Mouse (Mus musculus) neural tube, embryonic 14.5 days (tissue): ENCODE measurements around the gene Stk11ip. TPM values are rescaled to one million over a fixed set of nuclear protein-coding genes. Genes with fewer than 3 reads are reported as not detected.
A peak's percentile ranks its signal among the peaks of the same experiment; 100 is the strongest.

ENCODE experiments used
- ATAC-seq: fragments of 200-750 bp; cut with Nextera tagmentation; 2 replicates; pipeline ENCODE4 v1.8.0; 2017; ENCODE audit warnings: low read depth, mild to moderate bottlenecking, moderate TSS enrichment, moderate library complexity
- H3K27ac ChIP-seq: fragments of 300-500 bp; sonication (generic); 2 replicates; pipeline ENCODE4 v1.5.1; 2014; ENCODE audit warnings: low read depth, mild to moderate bottlenecking, control low read depth, low read length, moderate library complexity, mixed read lengths
- H3K27me3 ChIP-seq: fragments of 300-500 bp; sonication (generic); 2 replicates; pipeline ENCODE4 v1.6.1; 2014; ENCODE audit warnings: low read length; ENCODE audit not compliant: control insufficient read depth, insufficient read depth
- H3K36me3 ChIP-seq: fragments of 300-500 bp; sonication (generic); 2 replicates; pipeline ENCODE4 v1.6.1; 2014; ENCODE audit warnings: low read length, mixed read lengths; ENCODE audit not compliant: control insufficient read depth, insufficient read depth
- H3K4me1 ChIP-seq: fragments of 300-500 bp; sonication (generic); 2 replicates; pipeline ENCODE4 v1.6.1; 2014; ENCODE audit warnings: low read length; ENCODE audit not compliant: control insufficient read depth, insufficient read depth
- H3K4me2 ChIP-seq: fragments of 300-500 bp; sonication (generic); 2 replicates; pipeline ENCODE4 v1.6.1; 2014; ENCODE audit warnings: mild to moderate bottlenecking, low read depth, low read length, control low read depth
- H3K4me3 ChIP-seq: fragments of 300-500 bp; sonication (generic); 2 replicates; pipeline ENCODE4 v1.5.1; 2014; ENCODE audit warnings: low read depth, low read length, control low read depth, mixed read lengths
- H3K9ac ChIP-seq: fragments of 300-500 bp; sonication (generic); replicated peaks from 2 replicates; pipeline ENCODE4 v1.6.1; 2014; ENCODE audit warnings: low read depth, mild to moderate bottlenecking, control low read depth, low read length, mixed read lengths
- H3K9me3 ChIP-seq: fragments of 300-500 bp; sonication (generic); 2 replicates; pipeline ENCODE4 v1.6.1; 2016; ENCODE audit warnings: low read length; ENCODE audit not compliant: control insufficient read depth
- whole genome bisulfite sequencing: fragments of 180-500 bp; shearing (Covaris S2); extraction: QIAGEN DNeasy Blood & Tissue Kit; methylation state at CpG from one replicate; pipeline ENCODE4 v1.1.7; 2014; 5-methylcytosine and 5-hydroxymethylcytosine counted together
- polyA plus RNA-seq: library from polyadenylated mRNA; unstranded; fragments of >200 nt; fragmentation: Nextera tagmentation; extraction: Ambion mirVana; gene quantifications from 2 replicates; pipeline ENCODE4 v1.2.1, GENCODE M21; 2014

The Stk11ip gene
- polyA plus RNA-seq, 1 experiment from 2014 or later: 16.1 TPM

DNA sequence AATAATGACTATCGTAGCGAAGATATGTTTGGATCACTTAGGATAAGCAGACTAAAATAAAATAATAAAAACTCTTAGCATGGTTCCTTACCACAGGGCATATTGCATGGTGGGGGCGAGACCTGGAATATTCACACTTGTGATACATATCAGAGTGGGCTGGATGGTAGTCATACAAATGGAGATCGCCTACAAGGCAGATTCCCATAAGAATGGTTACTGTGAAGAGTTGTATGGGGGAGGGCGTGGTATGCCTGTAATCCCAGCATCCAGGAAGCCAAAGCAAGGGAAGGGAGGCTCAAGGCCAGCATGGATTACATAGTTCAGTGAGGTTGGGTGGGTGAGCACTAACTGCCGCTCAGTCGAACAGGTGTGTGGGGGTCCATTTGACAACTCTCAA lies 40.6 kb upstream of the Stk11ip start:
- H3K4me3 ChIP-seq: peak overlapping the region; percentile 93
- WGBS: 84% methylated on average over 7 of the region's 7 CpGs
- H3K27me3 ChIP-seq: peaks cover 15% of the 10 kb centered on the region

GRCm38 (mm10) chr1:75486561-75486960 lies 34.8 kb upstream of the Stk11ip start:
- Histone ChIP-seq H3K9ac (no peak overlapping the region), H3K4me3 (no peak overlapping the region), H3K9me3 (no peaks in the 10 kb centered on the region), H3K36me3 (peaks cover 21% of the 10 kb centered on the region), H3K27me3 (peaks cover 29% of the 10 kb centered on the region), H3K4me2 (no peak overlapping the region), H3K4me1 (peaks cover 4% of the 10 kb centered on the region; the same call in 1 of the 2 replicates), H3K27ac (no peak overlapping the region)
- no peak for ATAC-seq
- 6% methylated on average over 24 of the region's 24 CpGs for WGBS

More for the DNA sequence above, 40.6 kb upstream of the Stk11ip start:
- no peaks in the 10 kb centered on the region for H3K9me3 ChIP-seq
- H3K9ac ChIP-seq: peak overlapping the region; percentile 89; the same call in 1 of the 2 replicates
- no peak overlapping the region for H3K27ac ChIP-seq
- H3K4me1 ChIP-seq: peaks cover 25% of the 10 kb centered on the region
- peaks cover 24% of the 10 kb centered on the region for H3K36me3 ChIP-seq
- peak overlapping the region; percentile 73 for H3K4me2 ChIP-seq
- ATAC-seq: no peak

GRCm38 (mm10) chr1:75487040-75487404 lies 34.3 kb upstream of the Stk11ip start:
- peaks cover 21% of the 10 kb centered on the region for H3K36me3 ChIP-seq
- H3K9ac ChIP-seq: no peak overlapping the region
- peak; percentile 9; the same call in 1 of the 2 replicates for ATAC-seq
- peak overlapping the region; percentile 83 for H3K4me2 ChIP-seq
- H3K4me1 ChIP-seq: peaks cover 4% of the 10 kb centered on the region; the same call in 1 of the 2 replicates
- 1% methylated on average over 13 of the region's 13 CpGs for whole genome bisulfite sequencing
- peak overlapping the region; percentile 41 for H3K4me3 ChIP-seq
- peaks cover 29% of the 10 kb centered on the region for H3K27me3 ChIP-seq
- no peaks in the 10 kb centered on the region for H3K9me3 ChIP-seq
- H3K27ac ChIP-seq: no peak overlapping the region

DNA sequence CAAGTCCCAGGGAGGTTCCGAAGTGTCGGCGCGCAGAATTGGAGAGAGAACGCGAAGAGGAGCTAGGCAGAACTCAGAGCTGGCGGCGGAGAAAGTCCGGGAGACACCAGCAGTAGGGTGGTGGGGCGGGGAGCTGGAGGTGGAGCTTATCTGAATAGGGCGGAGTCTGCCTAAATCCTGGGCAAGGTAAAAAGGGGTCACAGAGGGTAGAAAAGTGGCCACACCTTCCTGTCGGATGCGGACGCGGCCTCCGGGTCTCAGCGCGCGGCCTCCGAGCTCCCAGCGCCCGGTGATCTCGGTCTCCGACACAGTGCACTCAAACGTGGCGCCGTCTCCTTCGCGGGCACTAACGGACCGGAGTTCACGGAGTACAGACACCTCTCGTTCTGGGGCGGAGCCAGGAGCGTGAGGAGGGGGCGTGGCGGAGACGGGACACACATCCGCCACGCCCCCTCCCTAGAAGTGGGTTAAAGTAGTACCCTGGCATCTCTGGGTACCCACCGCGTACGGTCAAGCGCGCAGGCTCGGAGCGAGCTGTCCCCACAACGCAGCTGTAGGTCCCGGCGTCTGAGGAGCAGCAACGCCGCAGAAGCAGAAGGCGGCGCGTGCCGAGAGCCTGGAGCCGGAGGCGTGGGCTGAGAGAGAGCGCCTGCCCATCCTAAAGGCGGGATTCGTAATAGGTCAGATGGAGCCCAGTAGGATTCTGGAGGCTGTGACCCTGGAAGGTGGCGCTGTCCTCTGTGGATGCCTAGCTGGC lies 33.7 kb upstream of the Stk11ip start:
- peak; percentile 72 for ATAC-seq
- H3K4me1 ChIP-seq: peaks cover 4% of the 10 kb centered on the region; the same call in 1 of the 2 replicates
- H3K36me3 ChIP-seq: peaks cover 19% of the 10 kb centered on the region
- peak overlapping the region; percentile 41 for H3K4me3 ChIP-seq
- WGBS: under 1% methylated on average over 62 of the region's 62 CpGs
- H3K4me2 ChIP-seq: peak overlapping the region; percentile 83
- peak overlapping the region; percentile 26; the same call in 1 of the 2 replicates for H3K9ac ChIP-seq
- no peaks in the 10 kb centered on the region for H3K9me3 ChIP-seq
- H3K27ac ChIP-seq: no peak overlapping the region
- peaks cover 29% of the 10 kb centered on the region for H3K27me3 ChIP-seq

GRCm38 (mm10) chr1:75490785-75491551 lies 30.4 kb upstream of the Stk11ip start:
- no peak overlapping the region for H3K27ac ChIP-seq
- H3K9ac ChIP-seq: no peak overlapping the region
- no peak for ATAC-seq
- peaks cover 4% of the 10 kb centered on the region; the same call in 1 of the 2 replicates for H3K4me1 ChIP-seq
- H3K36me3 ChIP-seq: peaks cover 4% of the 10 kb centered on the region; the same call in 1 of the 2 replicates
- no peak overlapping the region for H3K4me2 ChIP-seq
- 87% methylated on average over 34 of the region's 34 CpGs for WGBS
- H3K9me3 ChIP-seq: no peaks in the 10 kb centered on the region
- H3K4me3 ChIP-seq: no peak overlapping the region
- peaks cover 12% of the 10 kb centered on the region; the same call in 1 of the 2 replicates for H3K27me3 ChIP-seq

DNA sequence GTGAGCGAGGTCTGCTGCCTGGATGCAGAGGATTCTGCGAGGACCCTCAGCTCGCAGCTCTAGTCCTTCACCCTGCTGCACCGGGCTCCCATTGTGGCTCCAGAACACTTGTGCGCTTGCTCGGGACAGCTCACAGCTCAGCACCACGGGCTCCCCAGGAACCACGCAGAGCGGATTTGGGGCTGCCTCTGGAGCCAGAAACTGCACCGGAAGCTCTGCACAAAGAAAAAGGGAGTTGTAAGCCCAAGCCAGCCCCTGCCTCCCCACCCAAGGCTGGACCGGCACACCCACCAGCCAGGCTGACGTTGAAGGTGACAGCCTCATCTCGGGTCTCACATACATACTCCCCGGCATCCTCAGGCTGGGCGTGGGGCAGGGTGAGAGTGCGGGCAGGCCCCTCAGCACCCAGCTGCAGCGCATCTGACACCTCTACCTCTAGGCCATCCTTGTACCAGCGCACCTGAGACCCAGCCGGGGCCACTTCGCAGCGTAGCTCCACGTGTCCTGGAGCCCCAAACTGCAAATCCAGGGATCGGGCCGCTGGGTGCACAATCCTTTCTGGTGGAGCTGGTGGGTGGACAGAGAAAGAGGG lies 28.7 kb upstream of the Stk11ip start:
- H3K4me1 ChIP-seq: peaks cover 4% of the 10 kb centered on the region; the same call in 1 of the 2 replicates
- no peak overlapping the region for H3K4me3 ChIP-seq
- no peak overlapping the region for H3K4me2 ChIP-seq
- peaks cover 9% of the 10 kb centered on the region for H3K36me3 ChIP-seq
- WGBS: 48% methylated on average over 24 of the region's 24 CpGs
- no peak overlapping the region for H3K9ac ChIP-seq
- ATAC-seq: no peak
- H3K9me3 ChIP-seq: no peaks in the 10 kb centered on the region
- 0 out of 2 replicates have a peak, but pooled peaks cover 8% of the 10 kb centered on the region for H3K27me3 ChIP-seq
- no peak overlapping the region for H3K27ac ChIP-seq

- peak; percentile 35; the same call in 1 of the 2 replicates for ATAC-seq
- no peak overlapping the region for H3K9ac ChIP-seq
- no peak overlapping the region for H3K4me2 ChIP-seq
- WGBS: 27% methylated on average over 12 of the region's 12 CpGs
- no peak overlapping the region for H3K4me3 ChIP-seq
- H3K27me3 ChIP-seq: no peaks in the 10 kb centered on the region
- H3K4me1 ChIP-seq: no peaks in the 10 kb centered on the region
- H3K27ac ChIP-seq: no peak overlapping the region
- H3K9me3 ChIP-seq: no peaks in the 10 kb centered on the region
- H3K36me3 ChIP-seq: peaks cover 13% of the 10 kb centered on the region
These were observed 26.3 kb upstream of the Stk11ip start for GRCm38 (mm10) chr1:75494878-75495548.

DNA sequence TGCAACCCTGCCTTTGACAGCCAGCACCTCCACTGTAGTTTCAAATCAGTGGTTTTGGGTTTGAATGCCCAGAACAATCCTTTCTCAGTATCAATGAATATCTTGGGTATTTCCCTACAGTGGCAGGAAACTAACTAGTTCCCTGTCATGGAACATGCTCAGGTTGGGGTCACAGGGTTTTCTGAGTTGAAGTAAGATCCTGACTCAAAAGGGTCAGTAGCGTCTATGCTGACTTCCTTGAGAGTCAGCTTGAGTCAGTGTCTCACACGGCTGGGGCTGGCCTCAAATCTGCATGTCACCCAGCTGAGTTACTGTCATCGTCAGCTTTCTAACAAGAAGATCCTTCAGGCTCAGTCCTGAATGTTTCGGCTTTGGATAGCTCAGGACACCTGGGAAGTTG lies 22.4 kb upstream of the Stk11ip start:
- no peak for ATAC-seq
- Histone ChIP-seq H3K9ac (no peak overlapping the region), H3K9me3 (no peaks in the 10 kb centered on the region), H3K27ac (no peak overlapping the region), H3K4me1 (no peaks in the 10 kb centered on the region), H3K4me3 (no peak overlapping the region), H3K36me3 (peaks cover 24% of the 10 kb centered on the region; the same call in 1 of the 2 replicates), H3K4me2 (no peak overlapping the region), H3K27me3 (no peaks in the 10 kb centered on the region)
- WGBS: 85% methylated on average over 4 of the region's 4 CpGs
